Mouse (Mus musculus) lung, embryonic 14.5 days (tissue): ENCODE results near the gene Hif3a. TPM values are rescaled to one million over a fixed set of nuclear protein-coding genes. Genes with fewer than 3 reads are reported as not detected.
"Not testable (repeated sequence)": the region's sequence is repeated elsewhere in the genome, so short reads cannot be mapped to it uniquely, and the experiment has no call there.

Experiments used
- ATAC-seq: fragments of 200-750 bp; cut with Nextera tagmentation; 2 replicates; pipeline ENCODE4 v1.8.0; 2017; ENCODE audit warnings: mild to moderate bottlenecking, moderate TSS enrichment, moderate library complexity; ENCODE audit not compliant: insufficient read depth
- DNase-seq: peaks from one replicate; pipeline ENCODE4 v3.0.0-alpha.2; 2015
- H3K27ac ChIP-seq: fragments of 300-500 bp; sonication (generic); 2 replicates; pipeline ENCODE4 v1.5.1; 2014; ENCODE audit warnings: low read depth, mild to moderate bottlenecking, moderate library complexity
- H3K27me3 ChIP-seq: fragments of 300-500 bp; sonication (generic); 2 replicates; pipeline ENCODE4 v1.6.1; 2014; ENCODE audit warnings: low read length, control low read depth; ENCODE audit not compliant: insufficient read depth
- H3K36me3 ChIP-seq: fragments of 300-500 bp; sonication (generic); 2 replicates; pipeline ENCODE4 v1.6.1; 2014; ENCODE audit warnings: control low read depth; ENCODE audit not compliant: insufficient read depth
- H3K4me1 ChIP-seq: fragments of 300-500 bp; sonication (generic); 2 replicates; pipeline ENCODE4 v1.6.1; 2014; ENCODE audit warnings: antibody characterized with exemption, control low read depth; ENCODE audit not compliant: insufficient read depth
- H3K4me2 ChIP-seq: fragments of 300-500 bp; sonication (generic); 2 replicates; pipeline ENCODE4 v1.6.1; 2014; ENCODE audit warnings: mild to moderate bottlenecking
- H3K4me3 ChIP-seq: fragments of 300-500 bp; sonication (generic); 2 replicates; pipeline ENCODE4 v1.5.1; 2014; ENCODE audit warnings: low read depth, low read length
- H3K9ac ChIP-seq: fragments of 300-500 bp; sonication (generic); 2 replicates; pipeline ENCODE4 v1.6.1; 2014
- H3K9me3 ChIP-seq: fragments of 300-500 bp; sonication (generic); 2 replicates; pipeline ENCODE4 v1.6.1; 2016; ENCODE audit warnings: low read depth, low read length, control low read depth
- CTCF ChIP-seq: IDR thresholded peaks from 2 replicates; pipeline ENCODE4 v1.5.1; 2016; ENCODE audit warnings: antibody characterized with exemption, low read depth
- WGBS: fragments of 180-500 bp; shearing (Covaris S2); extraction: QIAGEN DNeasy Blood & Tissue Kit; methylation state at CpG from one replicate; pipeline ENCODE4 v1.1.7; 2014; 5-methylcytosine and 5-hydroxymethylcytosine counted together
- polyA plus RNA-seq: library from polyadenylated mRNA; unstranded; fragments of >200 nt; fragmentation: Nextera tagmentation; extraction: Ambion mirVana; gene quantifications from 2 replicates; pipeline ENCODE4 v1.2.1, GENCODE M21; 2014

Hif3a gene
- polyA plus RNA-seq, 1 experiment from 2014 or later: 33.1 TPM

DNA sequence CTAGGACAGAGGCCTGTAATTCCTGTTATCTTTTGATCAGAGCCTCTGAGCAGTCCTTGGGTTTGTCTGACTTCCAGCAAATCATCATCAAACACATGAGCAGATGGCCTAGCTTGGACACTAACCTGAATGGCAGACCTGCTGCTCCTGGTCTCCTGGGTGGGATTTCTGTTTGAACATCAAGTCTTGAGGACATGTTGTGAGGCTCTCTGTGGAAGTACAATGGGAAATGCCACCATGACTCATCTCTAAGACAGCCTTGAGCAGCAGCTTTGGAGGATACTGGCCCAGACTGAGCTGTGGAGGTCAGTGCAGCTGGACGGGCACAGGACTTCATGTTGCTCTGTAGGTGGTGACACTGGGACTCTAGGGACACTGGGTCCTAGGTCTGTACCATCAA lies 14.3 kb upstream of the Hif3a start:
- DNase-seq: no peak
- no peak overlapping the region for H3K4me3 ChIP-seq
- 89% methylated on average over 1 of the region's 1 CpGs for WGBS

GRCm38 (mm10) chr7:17073904-17074615 lies 11.8 kb upstream of the Hif3a start, which contains the start of gene Psg16:
Gene Psg16, plus strand, starts transcription at chr7:17074040.
- WGBS: 56% methylated on average over 23 of the region's 23 CpGs
- peak; percentile 93 for TF ChIP-seq CTCF
- no peak within 1 kb of the TSS for H3K9ac ChIP-seq
- no peaks in the 10 kb centered on the region for H3K27me3 ChIP-seq
- H3K27ac ChIP-seq: no peak within 1 kb of the TSS
- H3K4me1 ChIP-seq: no peaks in the 10 kb centered on the region
- H3K9me3 ChIP-seq: no peaks in the 10 kb centered on the region
- peak; percentile 69 for ATAC-seq
- no peaks in the 10 kb centered on the region for H3K36me3 ChIP-seq
- H3K4me2 ChIP-seq: no peak within 1 kb of the TSS
- peak; percentile 82 for DNase-seq
- H3K4me3 ChIP-seq: no peak within 1 kb of the TSS

More for the DNA sequence above, 14.3 kb upstream of the Hif3a start:
- no peaks in the 10 kb centered on the region for H3K4me1 ChIP-seq
- no peak overlapping the region for H3K4me2 ChIP-seq
- no peaks in the 10 kb centered on the region for H3K27me3 ChIP-seq
- no peaks in the 10 kb centered on the region for H3K36me3 ChIP-seq
- no peaks in the 10 kb centered on the region for H3K9me3 ChIP-seq
- no peak overlapping the region for H3K9ac ChIP-seq
- TF ChIP-seq CTCF: no peak
- ATAC-seq: no peak
- no peak overlapping the region for H3K27ac ChIP-seq

DNA sequence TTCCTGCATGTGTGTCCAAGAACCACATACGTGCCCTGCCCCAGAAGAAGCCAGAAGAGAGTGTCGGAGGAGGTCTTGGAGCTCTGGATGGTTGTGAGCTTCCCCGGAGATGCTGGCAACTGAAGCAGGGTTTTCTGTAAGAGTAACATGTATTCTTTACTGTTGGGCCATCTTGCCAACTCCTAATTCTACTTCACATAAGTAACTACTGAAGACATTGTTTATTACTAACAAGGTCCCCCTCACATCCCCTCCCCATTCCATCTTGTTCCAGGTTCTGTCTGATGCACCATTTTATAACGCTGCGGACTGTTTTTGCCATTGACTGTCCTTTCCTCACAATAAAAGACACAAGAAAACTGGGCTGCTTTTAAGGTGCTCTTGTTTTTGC lies 11.3 kb upstream of the Hif3a start:
- no peak for TF ChIP-seq CTCF
- DNase-seq: no peak
- H3K36me3 ChIP-seq: no peaks in the 10 kb centered on the region
- no peaks in the 10 kb centered on the region for H3K27me3 ChIP-seq
- 59% methylated on average over 5 of the region's 5 CpGs for WGBS
- no peak overlapping the region for H3K27ac ChIP-seq
- H3K4me1 ChIP-seq: no peaks in the 10 kb centered on the region
- no peak overlapping the region for H3K9ac ChIP-seq
- no peak overlapping the region for H3K4me2 ChIP-seq
- ATAC-seq: no peak
- H3K4me3 ChIP-seq: no peak overlapping the region
- no peaks in the 10 kb centered on the region for H3K9me3 ChIP-seq

DNA sequence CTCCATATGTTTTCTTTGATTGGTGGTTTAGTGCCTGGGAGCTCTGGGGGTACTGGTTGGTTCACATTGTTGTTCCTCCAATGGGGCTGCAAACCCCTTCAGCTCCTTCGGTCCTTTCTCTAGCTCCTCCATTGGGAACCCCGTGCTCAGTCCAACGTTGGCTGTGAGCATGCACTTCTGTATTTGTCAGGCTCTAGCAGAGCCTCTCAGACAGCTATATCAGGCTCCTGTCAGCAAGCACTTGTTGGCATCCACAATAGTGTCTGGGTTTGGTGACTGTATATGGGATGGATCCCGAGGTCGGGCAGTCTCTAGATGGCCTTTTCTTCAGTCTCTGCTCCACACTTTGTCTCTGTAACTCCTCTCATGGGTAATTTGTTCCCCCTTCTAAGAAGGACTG lies 5.4 kb upstream of the Hif3a start:
- not testable (repeated sequence) for H3K9ac ChIP-seq, H3K36me3 ChIP-seq, H3K4me3 ChIP-seq, H3K27ac ChIP-seq, H3K27me3 ChIP-seq, H3K4me1 ChIP-seq, ATAC-seq, H3K4me2 ChIP-seq, H3K9me3 ChIP-seq, DNase-seq
- WGBS: 61% methylated on average over 5 of the region's 5 CpGs

DNA sequence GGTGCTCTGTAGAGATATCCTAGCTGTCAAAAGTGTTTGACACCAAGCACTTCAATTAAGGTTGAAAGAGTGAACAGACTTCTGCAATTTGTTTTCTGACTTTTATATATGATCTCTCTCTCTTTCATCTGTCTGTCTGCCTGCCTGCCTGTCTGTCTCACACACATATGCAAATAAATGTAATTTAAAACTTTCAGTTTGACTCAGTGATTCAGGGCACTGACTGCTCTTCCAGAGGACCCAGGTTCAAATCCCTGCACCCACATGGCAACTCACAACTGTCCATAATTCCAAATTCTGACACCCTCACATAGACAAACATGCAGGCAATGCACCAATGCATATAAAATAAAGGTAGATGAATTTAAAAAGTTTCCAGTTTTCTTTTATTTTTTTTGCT lies 4.8 kb upstream of the Hif3a start:
- no peaks in the 10 kb centered on the region for H3K36me3 ChIP-seq
- no peak overlapping the region for H3K4me2 ChIP-seq
- no peak overlapping the region for H3K27ac ChIP-seq
- H3K4me1 ChIP-seq: no peaks in the 10 kb centered on the region
- H3K27me3 ChIP-seq: no peaks in the 10 kb centered on the region
- ATAC-seq: no peak
- no peak for DNase-seq
- no peaks in the 10 kb centered on the region for H3K9me3 ChIP-seq
- no peak overlapping the region for H3K4me3 ChIP-seq
- TF ChIP-seq CTCF: no peak
- H3K9ac ChIP-seq: no peak overlapping the region

DNA sequence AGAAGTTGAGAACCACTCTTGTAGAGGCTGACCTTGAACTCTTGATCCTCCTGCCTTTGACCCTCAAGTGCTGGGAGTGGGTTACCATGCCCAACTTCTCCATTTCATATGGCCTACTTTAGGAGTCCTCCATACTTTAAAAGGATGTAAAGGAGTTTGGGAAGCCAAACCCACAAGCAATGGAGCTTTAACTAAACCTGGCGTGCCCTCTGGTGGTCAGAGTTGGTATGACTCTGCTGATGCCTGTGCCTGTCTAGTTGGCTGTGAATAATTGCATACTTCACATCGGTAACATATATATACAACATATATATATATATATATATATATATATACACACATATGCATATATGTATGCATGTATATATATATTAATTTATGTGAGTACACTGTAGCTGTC lies 4.2 kb upstream of the Hif3a start:
- no peak overlapping the region for H3K4me3 ChIP-seq
- H3K27ac ChIP-seq: no peak overlapping the region
- WGBS: 2% methylated on average over 2 of the region's 2 CpGs
- H3K27me3 ChIP-seq: no peaks in the 10 kb centered on the region
- H3K9me3 ChIP-seq: no peaks in the 10 kb centered on the region
- H3K9ac ChIP-seq: no peak overlapping the region
- peak; percentile 93 for DNase-seq
- TF ChIP-seq CTCF: peak; percentile 91
- no peaks in the 10 kb centered on the region for H3K36me3 ChIP-seq
- no peak overlapping the region for H3K4me2 ChIP-seq
- no peak for ATAC-seq
- no peaks in the 10 kb centered on the region for H3K4me1 ChIP-seq

- TF ChIP-seq CTCF: no peak
- Histone ChIP-seq H3K4me3 (no peak overlapping the region), H3K4me1 (peaks cover 7% of the 10 kb centered on the region), H3K4me2 (no peak overlapping the region), H3K27ac (no peak overlapping the region), H3K27me3 (no peaks in the 10 kb centered on the region), H3K9me3 (no peaks in the 10 kb centered on the region), H3K9ac (no peak overlapping the region; the same call in 1 of the 2 replicates), H3K36me3 (no peaks in the 10 kb centered on the region)
- DNase-seq: peak; percentile 23
- ATAC-seq: no peak
- WGBS: 65% methylated on average over 8 of the region's 9 CpGs
These were observed 3.4 kb upstream of the Hif3a start for GRCm38 (mm10) chr7:17065620-17066019.
